Comparison of ENCODE assay signal across 22 mouse cellular contexts in the genomic region with DNA sequence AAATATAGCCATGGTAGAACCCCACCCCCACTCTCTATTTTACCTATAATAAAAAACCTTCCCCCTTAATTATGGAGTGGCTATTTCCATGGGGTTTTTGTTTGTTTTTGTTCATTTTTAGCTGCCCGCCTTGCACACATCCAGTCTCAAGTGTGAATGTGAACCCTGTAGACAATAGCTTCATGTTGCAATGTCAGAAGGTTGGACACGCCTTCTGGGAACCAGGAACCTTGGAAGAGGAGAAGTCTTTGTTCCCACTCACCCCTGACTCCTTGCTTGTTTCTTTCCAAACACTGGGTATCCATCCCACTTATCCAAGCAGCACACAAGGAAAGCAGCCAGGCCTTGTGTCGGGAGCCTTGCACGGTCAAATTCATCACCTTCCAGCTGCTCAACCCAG. TPM values are rescaled to one million over a fixed set of nuclear protein-coding genes. Genes with fewer than 3 reads are reported as not detected.
DNase-seq lines count a peak whose midpoint lies in the region; ATAC-seq and TF ChIP-seq lines count a peak whose summit lies in the region.
"Had no signal": no experiment of that assay in that cellular context is flagged by ENCODE, and none has a peak within 500 bp of the region (broad histone marks: within the 10 kb centered on the region; RNA-seq: fewer than 3 reads in every experiment).

No protein-coding gene starts in this region.

- no peak overlapping the region for H3K4me2 ChIP-seq in forebrain, embryonic 15.5 days (replicated peaks)
- no peak overlapping the region for H3K4me2 ChIP-seq in forebrain, embryonic 12.5 days
- H3K4me2 ChIP-seq in lung, embryonic 16.5 days (ENCODE audit: low read depth, low read length) = no peak overlapping the region
- no peak overlapping the region for H3K4me2 ChIP-seq in limb, embryonic 13.5 days (replicated peaks)
- H3K4me2 ChIP-seq in kidney, embryonic 15.5 days = no peak overlapping the region
- H3K4me2 ChIP-seq: liver, embryonic 11.5 days; midbrain, embryonic 12.5 days had no signal

- ATAC-seq in forebrain, embryonic 15.5 days (replicated peaks) = no peak
- ATAC-seq in forebrain, embryonic 12.5 days (ENCODE audit: low FRiP score) = no peak
- peak; percentile 27; the same call in 1 of the 2 replicates for ATAC-seq in lung, embryonic 16.5 days (ENCODE audit: low read depth)
- no peak for ATAC-seq in limb, embryonic 13.5 days (ENCODE audit: low FRiP score, low read depth)
- no peak; the same call in 1 of the 2 replicates for ATAC-seq in kidney, embryonic 15.5 days (replicated peaks; ENCODE audit: low FRiP score)
- ATAC-seq: activated CD4-positive, CD25-positive, alpha-beta regulatory T cell, adult 4 months; hindbrain, postnatal 0 days; Patski had no signal

- no peak for TF ChIP-seq CTCF in lung, adult 2 months (IDR thresholded peaks at IDR 0.05; ENCODE audit: insufficient read depth, low read length)

- no peak overlapping the region for H3K4me3 ChIP-seq in forebrain, embryonic 15.5 days
- no peak overlapping the region for H3K4me3 ChIP-seq in forebrain, embryonic 12.5 days (replicated peaks)
- H3K4me3 ChIP-seq in lung, embryonic 16.5 days (ENCODE audit: low read length) = no peak overlapping the region
- no peak overlapping the region for H3K4me3 ChIP-seq in lung, adult 2 months (replicated peaks; ENCODE audit: extremely low read depth, low read depth, low read length)
- H3K4me3 ChIP-seq in embryonic facial prominence, embryonic 10.5 days = no peak overlapping the region
- no peak overlapping the region for H3K4me3 ChIP-seq in limb, embryonic 13.5 days
- H3K4me3 ChIP-seq in kidney, embryonic 15.5 days (replicated peaks) = no peak overlapping the region
- H3K4me3 ChIP-seq: midbrain, embryonic 12.5 days had no signal

- no peaks in the 10 kb centered on the region for H3K9me3 ChIP-seq in forebrain, embryonic 15.5 days
- no peaks in the 10 kb centered on the region for H3K9me3 ChIP-seq in forebrain, embryonic 12.5 days
- H3K9me3 ChIP-seq in lung, embryonic 16.5 days (ENCODE audit: control insufficient read depth, low read length) = peaks cover 3% of the 10 kb centered on the region; the same call in 1 of the 2 replicates
- peaks cover 2% of the 10 kb centered on the region; the same call in 1 of the 2 replicates for H3K9me3 ChIP-seq in embryonic facial prominence, embryonic 10.5 days
- H3K9me3 ChIP-seq in limb, embryonic 13.5 days = no peaks in the 10 kb centered on the region
- H3K9me3 ChIP-seq in kidney, embryonic 15.5 days (replicated peaks) = no peaks in the 10 kb centered on the region

- 58% methylated on average over 4 of the region's 4 CpGs for WGBS in forebrain, embryonic 15.5 days
- WGBS in forebrain, embryonic 12.5 days = 53% methylated on average over 4 of the region's 4 CpGs
- WGBS in lung, embryonic 16.5 days = 36% methylated on average over 4 of the region's 4 CpGs
- WGBS in lung, adult 2 months = 36% methylated on average over 4 of the region's 4 CpGs
- WGBS in embryonic facial prominence, embryonic 10.5 days = 59% methylated on average over 4 of the region's 4 CpGs
- WGBS in limb, embryonic 13.5 days = 62% methylated on average over 4 of the region's 4 CpGs
- WGBS in kidney, embryonic 15.5 days = 52% methylated on average over 4 of the region's 4 CpGs

- no peak overlapping the region for H3K9ac ChIP-seq in forebrain, embryonic 15.5 days (replicated peaks)
- no peak overlapping the region for H3K9ac ChIP-seq in forebrain, embryonic 12.5 days
- 0 out of 2 replicates have a peak overlapping the region, but pooled peaks have one; percentile 18 for H3K9ac ChIP-seq in lung, embryonic 16.5 days (ENCODE audit: low read length)
- H3K9ac ChIP-seq in limb, embryonic 13.5 days = no peak overlapping the region
- no peak overlapping the region for H3K9ac ChIP-seq in kidney, embryonic 15.5 days
- H3K9ac ChIP-seq: midbrain, embryonic 12.5 days had no signal

- peaks cover 21% of the 10 kb centered on the region for H3K4me1 ChIP-seq in forebrain, embryonic 15.5 days
- peaks cover 21% of the 10 kb centered on the region for H3K4me1 ChIP-seq in forebrain, embryonic 12.5 days
- H3K4me1 ChIP-seq in lung, embryonic 16.5 days (replicated peaks; ENCODE audit: control insufficient read depth, insufficient read depth, low read length) = 0 out of 2 replicates have a peak, but pooled peaks cover 7% of the 10 kb centered on the region
- peaks cover 5% of the 10 kb centered on the region for H3K4me1 ChIP-seq in lung, adult 2 months (ENCODE audit: control insufficient read depth, insufficient read depth, low read length)
- peaks cover 26% of the 10 kb centered on the region for H3K4me1 ChIP-seq in embryonic facial prominence, embryonic 10.5 days
- peaks cover 22% of the 10 kb centered on the region for H3K4me1 ChIP-seq in limb, embryonic 13.5 days
- H3K4me1 ChIP-seq in kidney, embryonic 15.5 days = peaks cover 16% of the 10 kb centered on the region

- no peaks in the 10 kb centered on the region for H3K27me3 ChIP-seq in forebrain, embryonic 15.5 days
- no peaks in the 10 kb centered on the region for H3K27me3 ChIP-seq in forebrain, embryonic 12.5 days
- H3K27me3 ChIP-seq in lung, embryonic 16.5 days (ENCODE audit: control insufficient read depth, insufficient read depth, low read depth, low read length) = no peaks in the 10 kb centered on the region
- H3K27me3 ChIP-seq in embryonic facial prominence, embryonic 10.5 days (replicated peaks; ENCODE audit: low read depth, poor library complexity, severe bottlenecking) = no peaks in the 10 kb centered on the region
- H3K27me3 ChIP-seq in limb, embryonic 13.5 days = no peaks in the 10 kb centered on the region
- no peaks in the 10 kb centered on the region for H3K27me3 ChIP-seq in kidney, embryonic 15.5 days
- H3K27me3 ChIP-seq: midbrain, embryonic 12.5 days; Patski had no signal

- TF ChIP-seq POLR2A in lung, adult 2 months (IDR thresholded peaks at IDR 0.05; ENCODE audit: borderline replicate concordance, extremely low read depth, low read depth, low read length) = no peak

- H3K36me3 ChIP-seq in forebrain, embryonic 15.5 days = no peaks in the 10 kb centered on the region
- H3K36me3 ChIP-seq in forebrain, embryonic 12.5 days (replicated peaks) = no peaks in the 10 kb centered on the region
- H3K36me3 ChIP-seq in lung, embryonic 16.5 days (ENCODE audit: control insufficient read depth, insufficient read depth, low read length) = no peaks in the 10 kb centered on the region
- H3K36me3 ChIP-seq in embryonic facial prominence, embryonic 10.5 days (replicated peaks) = no peaks in the 10 kb centered on the region
- no peaks in the 10 kb centered on the region for H3K36me3 ChIP-seq in limb, embryonic 13.5 days
- no peaks in the 10 kb centered on the region for H3K36me3 ChIP-seq in kidney, embryonic 15.5 days
- H3K36me3 ChIP-seq: midbrain, embryonic 12.5 days had no signal

- no peak for DNase-seq in lung, adult 2 months
- DNase-seq in embryonic facial prominence, embryonic 10.5 days (ENCODE audit: low spot score) = peak; percentile 15
- DNase-seq in urinary bladder, postnatal 14 days (ENCODE audit: low spot score) = no peak
- DNase-seq: adrenal gland, postnatal 14 days; cerebellum, adult 11-12 months; cerebellum, postnatal 25 days; gastrocnemius, postnatal 25 days; heart, postnatal 10 days; kidney, adult 18-20 months; kidney, postnatal 36 days; spleen, adult 18-20 months had no signal

- H3K27ac ChIP-seq in forebrain, embryonic 15.5 days (replicated peaks) = 0 out of 2 replicates have a peak overlapping the region, but pooled peaks have one; percentile 38
- H3K27ac ChIP-seq in forebrain, embryonic 12.5 days = no peak overlapping the region
- peak overlapping the region; percentile 44 for H3K27ac ChIP-seq in lung, embryonic 16.5 days (ENCODE audit: low read length)
- peak overlapping the region; percentile 54; the same call in 1 of the 2 replicates for H3K27ac ChIP-seq in embryonic facial prominence, embryonic 10.5 days (replicated peaks)
- H3K27ac ChIP-seq in limb, embryonic 13.5 days = peak overlapping the region; percentile 59; the same call in 1 of the 2 replicates
- no peak overlapping the region for H3K27ac ChIP-seq in kidney, embryonic 15.5 days
- H3K27ac ChIP-seq: hindbrain, postnatal 0 days; macrophage; midbrain, embryonic 12.5 days had no signal

RNA-seq across cellular contexts. Expression of gene Ankrd33b, which starts 48.5 kb away (rescaled TPM):
- polyA plus RNA-seq in forebrain, embryonic 15.5 days (2015; fragmentation: Nextera tagmentation; extraction: Ambion mirVana) = 0.43 and 0.60 TPM in 2 replicates
- 0.60 and 0.70 TPM in 2 replicates for polyA plus RNA-seq in forebrain, embryonic 12.5 days (2016; fragmentation: Nextera tagmentation; extraction: Ambion mirVana)
- 3.5 and 3.9 TPM in 2 replicates for polyA plus RNA-seq in lung, embryonic 16.5 days (2015; fragmentation: Nextera tagmentation; extraction: Ambion mirVana)
- 39.4 and 42.2 TPM in 2 replicates for polyA plus RNA-seq in lung, adult 2 months (2012; rRNA removed)
- 0.29 and 0.67 TPM in 2 replicates for polyA plus RNA-seq in embryonic facial prominence, embryonic 10.5 days (2016; fragmentation: Nextera tagmentation; extraction: Ambion mirVana)
- polyA plus RNA-seq in limb, embryonic 13.5 days (2015; fragmentation: Nextera tagmentation; extraction: Ambion mirVana) = 0.43 and 0.50 TPM in 2 replicates
- polyA plus RNA-seq in kidney, embryonic 15.5 days (2015; fragmentation: Nextera tagmentation; extraction: Ambion mirVana) = 6.2 and 6.5 TPM in 2 replicates

Comparison
In these comparisons a context has a peak if more than half of its experiments do, and no peak if none do; other contexts are left out.
1. H3K27ac ChIP-seq: peak in forebrain, embryonic 15.5 days (single experiment), lung, embryonic 16.5 days (single experiment), embryonic facial prominence, embryonic 10.5 days (single experiment) and limb, embryonic 13.5 days (single experiment); none in forebrain, embryonic 12.5 days (single experiment) and kidney, embryonic 15.5 days (single experiment).